Mouse (Mus musculus) left cerebral cortex, adult 9 months (tissue): ENCODE measurements at regions not wholly inside any gene's neighbourhood (a gene's known extent, or its start where the extent isn't known, plus 50 kb on each side); places are given as distances from the start of the nearest gene placed in this dataset.

Experiments used
- DNase-seq, 2 experiments: peaks; one replicate each; pipeline ENCODE4 v3.0.0; 2022; ENCODE audit warnings: low spot score in 2 of 2

GRCm38 (mm10) chr3:121902246-121902645 is 50.1 kb upstream of the Arhgap29 start:
- DNase-seq = no peak

GRCm38 (mm10) chr3:121900429-121900844 is 51.9 kb upstream of the Arhgap29 start:
- no peak for DNase-seq

GRCm38 (mm10) chr3:121897821-121898574 is 54.3 kb upstream of the Arhgap29 start:
- DNase-seq = no peak

- no peak for DNase-seq
Measured at GRCm38 (mm10) chr3:121893606-121894005, 58.7 kb upstream of the Arhgap29 start.

- no peak for DNase-seq
Measured at GRCm38 (mm10) chr3:121892675-121893074, 59.7 kb upstream of the Arhgap29 start.

- DNase-seq = no peak
Measured at GRCm38 (mm10) chr3:121891338-121891737, 61.0 kb upstream of the Arhgap29 start.

GRCm38 (mm10) chr3:121890563-121890962 is 61.8 kb upstream of the Arhgap29 start:
- DNase-seq = no peak

GRCm38 (mm10) chr3:121886870-121887605 is 65.3 kb upstream of the Arhgap29 start:
- DNase-seq = no peak

- no peak for DNase-seq
Measured at GRCm38 (mm10) chr3:121886309-121886708, 66.0 kb upstream of the Arhgap29 start.

GRCm38 (mm10) chr3:121885265-121886178 is 66.8 kb upstream of the Arhgap29 start:
- DNase-seq = no peak

GRCm38 (mm10) chr3:121884328-121885248 is 67.8 kb upstream of the Arhgap29 start:
- DNase-seq = peak; percentile 68 to 98

- DNase-seq = no peak
Measured at GRCm38 (mm10) chr3:121880355-121880754, 65.3 kb upstream of the Abcd3 start.

- DNase-seq = no peak
Measured at GRCm38 (mm10) chr3:121875072-121875471, 60.0 kb upstream of the Abcd3 start.

- DNase-seq = no peak
Measured at GRCm38 (mm10) chr3:121874576-121874975, 59.5 kb upstream of the Abcd3 start.

GRCm38 (mm10) chr3:121873572-121873971 is 58.5 kb upstream of the Abcd3 start:
- no peak for DNase-seq

- no peak for DNase-seq
Measured at GRCm38 (mm10) chr3:121872685-121873084, 57.6 kb upstream of the Abcd3 start.

- DNase-seq = no peak
Measured at GRCm38 (mm10) chr3:121871795-121872194, 56.7 kb upstream of the Abcd3 start.

GRCm38 (mm10) chr3:121870726-121871125 is 55.6 kb upstream of the Abcd3 start:
- DNase-seq = no peak

GRCm38 (mm10) chr3:121869694-121870093 is 54.6 kb upstream of the Abcd3 start:
- peak in 1 of 2 experiments; percentile 9 for DNase-seq

GRCm38 (mm10) chr3:121867301-121867700 is 52.2 kb upstream of the Abcd3 start:
- DNase-seq = no peak
